Mouse (Mus musculus) C2C12 (cell line): ENCODE measurements around the gene Prpf19. TPM values are rescaled to one million over a fixed set of nuclear protein-coding genes. Genes with fewer than 3 reads are reported as not detected.
A peak's percentile ranks its signal among the peaks of the same experiment; 100 is the strongest.

Experiments
- H3K27me3 ChIP-seq: one replicate; pipeline ENCODE4 v1.6.1; 2011; ENCODE audit not compliant: control insufficient read depth, insufficient read depth, insufficient read length
- H3K36me3 ChIP-seq: one replicate; pipeline ENCODE4 v1.6.1; 2011; ENCODE audit not compliant: control insufficient read depth, insufficient read depth
- H3K4me3 ChIP-seq: one replicate; pipeline ENCODE4 v1.5.1; 2011; ENCODE audit warnings: mild to moderate bottlenecking, control low read depth; ENCODE audit not compliant: poor library complexity, insufficient read depth, severe bottlenecking
- H3K79me2 ChIP-seq: one replicate; pipeline ENCODE4 v1.6.1; 2011; ENCODE audit not compliant: control insufficient read depth, insufficient read depth
- H3K79me3 ChIP-seq: one replicate; pipeline ENCODE4 v1.6.1; 2011; ENCODE audit warnings: low read depth, control low read depth
- H3ac ChIP-seq: one replicate; pipeline ENCODE3; 2011; ENCODE audit warnings: low read depth; ENCODE audit not compliant: control insufficient read depth, insufficient read length
- CEBPB ChIP-seq: IDR thresholded peaks from one replicate; pipeline ENCODE4 v1.6.1; 2011; ENCODE audit warnings: low read depth, mild to moderate bottlenecking, control low read depth, moderate library complexity
- CTCF ChIP-seq: IDR thresholded peaks from one replicate; pipeline ENCODE4 v1.5.1; 2011; ENCODE audit not compliant: control insufficient read depth, insufficient read depth, insufficient read length
- FOSL1 ChIP-seq: IDR thresholded peaks from one replicate; pipeline ENCODE4 v1.8.0; 2011; ENCODE audit warnings: mild to moderate bottlenecking, low read length; ENCODE audit not compliant: poor library complexity, insufficient read depth, severe bottlenecking
- MAX ChIP-seq: IDR thresholded peaks from one replicate; pipeline ENCODE4 v1.6.1; 2011; ENCODE audit warnings: mild to moderate bottlenecking, control low read depth
- MYOD1 ChIP-seq: IDR thresholded peaks from one replicate; pipeline ENCODE4 v1.6.1; 2011; ENCODE audit warnings: low read depth; ENCODE audit not compliant: control insufficient read depth, insufficient read length
- MYOG ChIP-seq: IDR thresholded peaks from one replicate; pipeline ENCODE4 v1.6.1; 2011; ENCODE audit not compliant: control insufficient read depth, insufficient read length; ENCODE audit errors: extremely low read depth
- USF1 ChIP-seq: IDR thresholded peaks from one replicate; pipeline ENCODE4 v1.6.1; 2011; ENCODE audit warnings: low read depth, mild to moderate bottlenecking, control low read depth, moderate library complexity
- polyA plus RNA-seq: library from polyadenylated mRNA; unstranded; fragments of >200 nt; fragmentation: generic; extraction: Trizol; gene quantifications from one replicate; pipeline ENCODE4 v1.2.1, GENCODE M21; 2012; ENCODE audit warnings: missing spikeins

Prpf19 gene
- polyA plus RNA-seq, 1 experiment: 299 TPM

DNA sequence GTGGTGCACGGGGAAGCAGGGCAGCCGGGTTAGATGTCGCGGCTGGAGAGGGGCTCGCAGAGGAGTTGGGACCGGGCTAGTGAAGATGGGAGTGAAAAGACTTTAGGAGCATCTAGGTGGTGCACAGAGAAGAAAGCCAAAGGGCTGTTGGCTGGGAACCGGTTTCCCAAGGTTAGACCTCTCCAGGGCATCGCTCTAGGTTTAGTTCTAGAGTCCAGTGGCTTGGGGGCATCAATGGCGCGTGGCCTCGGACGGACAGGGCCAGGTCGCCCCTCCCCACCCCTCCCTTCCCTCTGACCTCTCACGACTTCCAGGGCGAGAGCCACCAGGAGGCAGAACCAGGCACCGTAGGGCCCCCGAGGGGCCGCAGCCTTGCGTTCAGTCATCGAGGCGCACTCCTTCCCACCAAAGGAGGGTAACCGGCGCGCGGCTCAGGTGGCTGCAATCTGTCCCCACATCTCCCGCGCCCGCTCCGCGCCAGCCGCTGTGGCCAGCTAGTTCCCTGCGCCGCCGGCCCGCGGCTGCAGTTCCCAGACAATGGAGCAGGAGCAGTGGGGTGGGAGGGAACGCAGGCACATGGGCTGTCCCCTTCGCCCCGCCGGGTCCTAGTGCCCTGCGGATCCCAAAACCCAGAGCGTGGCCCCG lies 25.7 kb upstream of the Prpf19 start:
- peaks cover 64% of the 10 kb centered on the region for H3K36me3 ChIP-seq
- no peak for TF ChIP-seq MYOG
- no peak for TF ChIP-seq CTCF
- TF ChIP-seq MAX: peak; percentile 95
- peak; percentile 66 for TF ChIP-seq USF1
- TF ChIP-seq FOSL1: no peak
- TF ChIP-seq MYOD1: no peak
- TF ChIP-seq CEBPB: no peak

DNA sequence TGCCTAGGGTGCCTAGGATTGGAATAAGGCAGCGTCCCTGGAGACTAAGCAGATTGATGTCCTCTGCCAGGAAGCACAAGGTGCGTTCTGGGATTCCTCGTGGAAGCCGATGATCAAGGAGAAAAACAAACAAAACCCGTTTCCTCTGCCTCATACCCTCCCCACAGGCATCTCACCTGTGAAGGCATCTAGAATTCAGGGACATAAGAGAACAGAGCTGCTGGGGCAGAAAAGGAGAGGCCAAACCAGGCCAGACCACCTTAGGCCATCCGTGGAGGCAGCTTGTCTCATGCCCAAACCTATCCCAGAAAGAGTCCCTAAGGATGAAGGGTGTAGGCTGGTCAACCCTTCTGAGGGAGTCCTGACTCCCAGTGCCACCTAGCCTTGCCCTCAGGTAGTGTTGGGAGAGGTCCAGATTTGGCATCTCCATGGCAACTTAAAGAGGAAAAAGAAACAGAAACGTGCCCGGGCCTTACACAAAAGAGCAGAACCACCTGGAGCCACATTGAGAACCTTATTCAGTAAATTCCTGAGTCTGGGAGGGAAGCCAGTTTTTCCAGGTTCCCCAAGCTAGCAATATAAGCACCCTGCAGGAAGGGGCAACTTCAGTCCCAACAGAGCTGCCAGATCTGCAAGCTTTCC lies 25.0 kb upstream of the Prpf19 start, which contains the start of gene Tmem132a:
TSS of gene Tmem132a (minus strand) at position 55 of the 642 bp plus-strand sequence.
- Histone ChIP-seq H3K27me3 (no peaks in the 10 kb centered on the region), H3ac (peak within 1 kb of the TSS; percentile 94), H3K79me3 (peaks cover 22% of the 10 kb centered on the region), H3K36me3 (peaks cover 61% of the 10 kb centered on the region), H3K4me3 (peak within 1 kb of the TSS; percentile 80), H3K79me2 (peaks cover 36% of the 10 kb centered on the region)
- TF ChIP-seq CEBPB: no peak
- TF ChIP-seq MYOD1: no peak
- no peak for TF ChIP-seq MAX
- no peak for TF ChIP-seq USF1
- no peak for TF ChIP-seq FOSL1
- no peak for TF ChIP-seq MYOG
- TF ChIP-seq CTCF: no peak

More for the DNA sequence above, 25.7 kb upstream of the Prpf19 start:
- H3ac ChIP-seq: peak overlapping the region; percentile 85
- H3K27me3 ChIP-seq: no peaks in the 10 kb centered on the region
- peaks cover 21% of the 10 kb centered on the region for H3K79me3 ChIP-seq
- H3K4me3 ChIP-seq: peak overlapping the region; percentile 80
- peaks cover 34% of the 10 kb centered on the region for H3K79me2 ChIP-seq

- TF ChIP-seq MYOG: no peak
- TF ChIP-seq CEBPB: no peak
- TF ChIP-seq MYOD1: no peak
- TF ChIP-seq MAX: no peak
- TF ChIP-seq CTCF: no peak
- TF ChIP-seq USF1: no peak
- TF ChIP-seq FOSL1: no peak
- Histone ChIP-seq H3K79me3 (peaks cover 29% of the 10 kb centered on the region), H3ac (peak overlapping the region; percentile 19), H3K79me2 (peaks cover 43% of the 10 kb centered on the region), H3K27me3 (no peaks in the 10 kb centered on the region), H3K36me3 (peaks cover 60% of the 10 kb centered on the region), H3K4me3 (no peak overlapping the region)
These were observed 24.4 kb upstream of the Prpf19 start for GRCm38 (mm10) chr19:10870676-10871075.

- Histone ChIP-seq H3K4me3 (no peak overlapping the region), H3K36me3 (peaks cover 53% of the 10 kb centered on the region), H3K27me3 (no peaks in the 10 kb centered on the region), H3ac (no peak overlapping the region), H3K79me2 (peaks cover 49% of the 10 kb centered on the region), H3K79me3 (peaks cover 34% of the 10 kb centered on the region)
- no peak for TF ChIP-seq MYOG
- TF ChIP-seq USF1: no peak
- no peak for TF ChIP-seq FOSL1
- TF ChIP-seq MYOD1: no peak
- TF ChIP-seq MAX: no peak
- no peak for TF ChIP-seq CTCF
- TF ChIP-seq CEBPB: no peak
These were observed 23.6 kb upstream of the Prpf19 start for GRCm38 (mm10) chr19:10871328-10871961.

- no peak for TF ChIP-seq USF1
- TF ChIP-seq MYOG: no peak
- TF ChIP-seq CTCF: no peak
- no peak for TF ChIP-seq CEBPB
- TF ChIP-seq FOSL1: no peak
- no peak for TF ChIP-seq MYOD1
- no peak for TF ChIP-seq MAX
- H3K79me2 ChIP-seq: peaks cover 68% of the 10 kb centered on the region
- H3K4me3 ChIP-seq: no peak overlapping the region
These were observed 16.7 kb upstream of the Prpf19 start for GRCm38 (mm10) chr19:10878201-10878837.

More at GRCm38 (mm10) chr19:10878201-10878837, 16.7 kb upstream of the Prpf19 start:
- Histone ChIP-seq H3K79me3 (peaks cover 56% of the 10 kb centered on the region), H3K27me3 (no peaks in the 10 kb centered on the region), H3K36me3 (peaks cover 35% of the 10 kb centered on the region), H3ac (no peak overlapping the region)
